Mouse (Mus musculus) midbrain, embryonic 15.5 days (tissue): ENCODE data around the gene BC017158. TPM values are rescaled to one million over a fixed set of nuclear protein-coding genes. Genes with fewer than 3 reads are reported as not detected.

ENCODE experiments used
- ATAC-seq: fragments of 200-750 bp; cut with Nextera tagmentation; replicated peaks from 2 replicates; pipeline ENCODE4 v1.8.0; 2017; ENCODE audit warnings: moderate TSS enrichment
- H3K27ac ChIP-seq: fragments of 300-500 bp; sonication (generic); 2 replicates; pipeline ENCODE4 v1.5.1; 2015; ENCODE audit warnings: mild to moderate bottlenecking, inconsistent platforms
- H3K27me3 ChIP-seq: fragments of 300-500 bp; sonication (generic); replicated peaks from 2 replicates; pipeline ENCODE4 v1.6.1; 2015; ENCODE audit warnings: inconsistent platforms
- H3K36me3 ChIP-seq: fragments of 300-500 bp; sonication (generic); replicated peaks from 2 replicates; pipeline ENCODE4 v1.6.1; 2015; ENCODE audit warnings: inconsistent platforms
- H3K4me1 ChIP-seq: fragments of 300-500 bp; sonication (generic); 2 replicates; pipeline ENCODE4 v1.6.1; 2015; ENCODE audit warnings: inconsistent platforms
- H3K4me2 ChIP-seq: fragments of 300-500 bp; sonication (generic); 2 replicates; pipeline ENCODE4 v1.6.1; 2015; ENCODE audit warnings: inconsistent platforms, mild to moderate bottlenecking, moderate library complexity
- H3K4me3 ChIP-seq: fragments of 300-500 bp; sonication (generic); 2 replicates; pipeline ENCODE4 v1.5.1; 2015; ENCODE audit warnings: mild to moderate bottlenecking, inconsistent platforms
- H3K9ac ChIP-seq: fragments of 300-500 bp; sonication (generic); 2 replicates; pipeline ENCODE4 v1.6.1; 2015; ENCODE audit warnings: mild to moderate bottlenecking, inconsistent platforms
- H3K9me3 ChIP-seq: fragments of 300-500 bp; sonication (generic); 2 replicates; pipeline ENCODE4 v1.6.1; 2016; ENCODE audit warnings: inconsistent platforms
- WGBS: fragments of 180-500 bp; shearing (Covaris S2); methylation state at CpG from one replicate; pipeline ENCODE4 v1.1.7; 2015; ENCODE audit warnings: mixed read lengths; 5-methylcytosine and 5-hydroxymethylcytosine counted together
- polyA plus RNA-seq: library from polyadenylated mRNA; unstranded; fragments of >200 nt; fragmentation: Nextera tagmentation; extraction: Ambion mirVana; gene quantifications from 2 replicates; pipeline ENCODE4 v1.2.1, GENCODE M21; 2015

Gene BC017158
- polyA plus RNA-seq, 1 experiment from 2014 or later: 24.6 TPM

GRCm38 (mm10) chr7:128279750-128280149, 18.2 kb downstream of the BC017158 start:
- Histone ChIP-seq H3K36me3 (peaks cover 11% of the 10 kb centered on the region; the same call in 1 of the 2 replicates), H3K9ac (no peak overlapping the region), H3K27me3 (no peaks in the 10 kb centered on the region), H3K27ac (no peak overlapping the region), H3K4me3 (no peak overlapping the region), H3K9me3 (no peaks in the 10 kb centered on the region), H3K4me2 (no peak overlapping the region), H3K4me1 (0 out of 2 replicates have a peak, but pooled peaks cover 8% of the 10 kb centered on the region)
- 85% methylated on average over 4 of the region's 4 CpGs for WGBS
- no peak for ATAC-seq

- no peaks in the 10 kb centered on the region for H3K4me1 ChIP-seq
- H3K27me3 ChIP-seq: no peaks in the 10 kb centered on the region
- ATAC-seq: no peak
- no peak overlapping the region for H3K9ac ChIP-seq
- H3K36me3 ChIP-seq: 0 out of 2 replicates have a peak, but pooled peaks cover 20% of the 10 kb centered on the region
- H3K9me3 ChIP-seq: no peaks in the 10 kb centered on the region
- no peak overlapping the region for H3K4me2 ChIP-seq
- 94% methylated on average over 6 of the region's 6 CpGs for WGBS
- no peak overlapping the region for H3K4me3 ChIP-seq
- H3K27ac ChIP-seq: no peak overlapping the region
Measured at GRCm38 (mm10) chr7:128276051-128276450, 21.9 kb downstream of the BC017158 start.

GRCm38 (mm10) chr7:128271496-128271895, 26.5 kb downstream of the BC017158 start:
- 97% methylated on average over 9 of the region's 9 CpGs for WGBS
- Histone ChIP-seq H3K9ac (no peak overlapping the region), H3K4me3 (no peak overlapping the region), H3K36me3 (0 out of 2 replicates have a peak, but pooled peaks cover 14% of the 10 kb centered on the region), H3K27me3 (no peaks in the 10 kb centered on the region), H3K4me2 (no peak overlapping the region), H3K27ac (no peak overlapping the region), H3K4me1 (no peaks in the 10 kb centered on the region), H3K9me3 (no peaks in the 10 kb centered on the region)
- ATAC-seq: no peak

GRCm38 (mm10) chr7:128270431-128270850, 27.5 kb downstream of the BC017158 start:
- Histone ChIP-seq H3K27me3 (no peaks in the 10 kb centered on the region), H3K9ac (no peak overlapping the region), H3K4me3 (no peak overlapping the region), H3K4me2 (no peak overlapping the region), H3K9me3 (no peaks in the 10 kb centered on the region), H3K4me1 (no peaks in the 10 kb centered on the region), H3K27ac (no peak overlapping the region), H3K36me3 (0 out of 2 replicates have a peak, but pooled peaks cover 8% of the 10 kb centered on the region)
- no peak; the same call in 1 of the 2 replicates for ATAC-seq
- 71% methylated on average over 13 of the region's 13 CpGs for WGBS

- H3K9ac ChIP-seq: no peak overlapping the region
- no peak overlapping the region for H3K4me3 ChIP-seq
- 0 out of 2 replicates have a peak, but pooled peaks cover 8% of the 10 kb centered on the region for H3K36me3 ChIP-seq
- WGBS: 91% methylated on average over 7 of the region's 7 CpGs
- H3K27ac ChIP-seq: no peak overlapping the region
- H3K27me3 ChIP-seq: no peaks in the 10 kb centered on the region
- H3K4me1 ChIP-seq: no peaks in the 10 kb centered on the region
- ATAC-seq: no peak
- no peaks in the 10 kb centered on the region for H3K9me3 ChIP-seq
- H3K4me2 ChIP-seq: no peak overlapping the region
Measured at GRCm38 (mm10) chr7:128267813-128268212, 30.2 kb downstream of the BC017158 start.

GRCm38 (mm10) chr7:128267391-128267790, 30.6 kb downstream of the BC017158 start:
- Histone ChIP-seq H3K27me3 (no peaks in the 10 kb centered on the region), H3K4me2 (no peak overlapping the region), H3K4me1 (no peaks in the 10 kb centered on the region), H3K36me3 (0 out of 2 replicates have a peak, but pooled peaks cover 7% of the 10 kb centered on the region), H3K27ac (no peak overlapping the region), H3K4me3 (no peak overlapping the region), H3K9me3 (no peaks in the 10 kb centered on the region), H3K9ac (no peak overlapping the region)
- 66% methylated on average over 13 of the region's 13 CpGs for WGBS
- ATAC-seq: no peak

GRCm38 (mm10) chr7:128266056-128266455, 31.9 kb downstream of the BC017158 start:
- Histone ChIP-seq H3K4me3 (no peak overlapping the region), H3K36me3 (0 out of 2 replicates have a peak, but pooled peaks cover under 1% of the 10 kb centered on the region), H3K9me3 (no peaks in the 10 kb centered on the region), H3K4me2 (no peak overlapping the region), H3K27ac (no peak overlapping the region), H3K27me3 (no peaks in the 10 kb centered on the region), H3K9ac (no peak overlapping the region), H3K4me1 (no peaks in the 10 kb centered on the region)
- 78% methylated on average over 5 of the region's 5 CpGs for WGBS
- ATAC-seq: no peak

- H3K4me2 ChIP-seq: no peak within 1 kb of the TSS
- H3K36me3 ChIP-seq: no peaks in the 10 kb centered on the region
- no peak for ATAC-seq
- no peak within 1 kb of the TSS for H3K27ac ChIP-seq
- 84% methylated on average over 6 of the region's 6 CpGs for WGBS
- no peaks in the 10 kb centered on the region for H3K9me3 ChIP-seq
- no peaks in the 10 kb centered on the region for H3K4me1 ChIP-seq
- H3K4me3 ChIP-seq: no peak within 1 kb of the TSS
- H3K9ac ChIP-seq: no peak within 1 kb of the TSS
- H3K27me3 ChIP-seq: no peaks in the 10 kb centered on the region
Measured at GRCm38 (mm10) chr7:128265411-128265810, 32.6 kb downstream of the BC017158 start, which contains the start of gene Slc5a2. TSS of gene Slc5a2 (plus strand) at chr7:128265657.

GRCm38 (mm10) chr7:128256783-128257334, 41.1 kb downstream of the BC017158 start:
- no peaks in the 10 kb centered on the region for H3K36me3 ChIP-seq
- H3K27me3 ChIP-seq: 0 out of 2 replicates have a peak, but pooled peaks cover 2% of the 10 kb centered on the region
- H3K9ac ChIP-seq: no peak overlapping the region
- WGBS: 54% methylated on average over 5 of the region's 5 CpGs
- peaks cover 14% of the 10 kb centered on the region; the same call in 1 of the 2 replicates for H3K4me1 ChIP-seq
- H3K27ac ChIP-seq: no peak overlapping the region
- H3K4me2 ChIP-seq: no peak overlapping the region
- H3K4me3 ChIP-seq: no peak overlapping the region
- no peak for ATAC-seq
- H3K9me3 ChIP-seq: no peaks in the 10 kb centered on the region

GRCm38 (mm10) chr7:128255757-128256156, 42.2 kb downstream of the BC017158 start:
- Histone ChIP-seq H3K27ac (no peak overlapping the region), H3K36me3 (no peaks in the 10 kb centered on the region), H3K4me3 (no peak overlapping the region), H3K4me1 (peaks cover 14% of the 10 kb centered on the region; the same call in 1 of the 2 replicates), H3K9me3 (no peaks in the 10 kb centered on the region), H3K9ac (no peak overlapping the region), H3K27me3 (0 out of 2 replicates have a peak, but pooled peaks cover 3% of the 10 kb centered on the region), H3K4me2 (no peak overlapping the region)
- 87% methylated on average over 5 of the region's 5 CpGs for WGBS
- ATAC-seq: no peak

- H3K27me3 ChIP-seq: 0 out of 2 replicates have a peak, but pooled peaks cover 3% of the 10 kb centered on the region
- ATAC-seq: no peak
- no peaks in the 10 kb centered on the region for H3K9me3 ChIP-seq
- no peak overlapping the region for H3K4me2 ChIP-seq
- H3K4me1 ChIP-seq: peaks cover 14% of the 10 kb centered on the region; the same call in 1 of the 2 replicates
- H3K27ac ChIP-seq: no peak overlapping the region
- no peak overlapping the region for H3K9ac ChIP-seq
- WGBS: 59% methylated on average over 2 of the region's 2 CpGs
- H3K36me3 ChIP-seq: no peaks in the 10 kb centered on the region
- no peak overlapping the region for H3K4me3 ChIP-seq
Measured at GRCm38 (mm10) chr7:128254978-128255377, 43.0 kb downstream of the BC017158 start.

- WGBS: 10% methylated on average over 24 of the region's 24 CpGs
- 0 out of 2 replicates have a peak overlapping the region, but pooled peaks have one; percentile 31 for H3K9ac ChIP-seq
- no peaks in the 10 kb centered on the region for H3K9me3 ChIP-seq
- H3K36me3 ChIP-seq: no peaks in the 10 kb centered on the region
- H3K4me3 ChIP-seq: peak overlapping the region; percentile 37
- no peak overlapping the region for H3K27ac ChIP-seq
- peak overlapping the region; percentile 70 for H3K4me2 ChIP-seq
- no peak; the same call in 1 of the 2 replicates for ATAC-seq
- peaks cover 15% of the 10 kb centered on the region; the same call in 1 of the 2 replicates for H3K4me1 ChIP-seq
- 0 out of 2 replicates have a peak, but pooled peaks cover 3% of the 10 kb centered on the region for H3K27me3 ChIP-seq
Measured at GRCm38 (mm10) chr7:128252609-128253008, 45.4 kb downstream of the BC017158 start.
